Mouse (Mus musculus) stomach, postnatal 0 days (tissue): ENCODE measurements around the gene Slc45a3.

Experiments
- CTCF ChIP-seq: IDR thresholded peaks from 2 replicates; pipeline ENCODE4 v1.5.1; 2016; ENCODE audit warnings: antibody characterized with exemption, low read depth, mild to moderate bottlenecking, moderate library complexity
- EP300 ChIP-seq: optimal IDR thresholded peaks from 2 replicates; pipeline ENCODE3; 2016; ENCODE audit warnings: antibody characterized with exemption

GRCm38 (mm10) chr1:132019876-132020275 is 57.1 kb downstream of the Slc45a3 start:
- TF ChIP-seq CTCF: no peak
- TF ChIP-seq EP300: no peak
